Mouse (Mus musculus) kidney, adult 8-10 months (tissue): Measurements from ENCODE around the gene Dmrta2.
A peak's percentile ranks its signal among the peaks of the same experiment; 100 is the strongest.

Source experiments
- DNase-seq, 2 experiments: peaks; one replicate each; pipeline ENCODE4 v3.0.0; 2022

The Dmrta2 gene

DNA sequence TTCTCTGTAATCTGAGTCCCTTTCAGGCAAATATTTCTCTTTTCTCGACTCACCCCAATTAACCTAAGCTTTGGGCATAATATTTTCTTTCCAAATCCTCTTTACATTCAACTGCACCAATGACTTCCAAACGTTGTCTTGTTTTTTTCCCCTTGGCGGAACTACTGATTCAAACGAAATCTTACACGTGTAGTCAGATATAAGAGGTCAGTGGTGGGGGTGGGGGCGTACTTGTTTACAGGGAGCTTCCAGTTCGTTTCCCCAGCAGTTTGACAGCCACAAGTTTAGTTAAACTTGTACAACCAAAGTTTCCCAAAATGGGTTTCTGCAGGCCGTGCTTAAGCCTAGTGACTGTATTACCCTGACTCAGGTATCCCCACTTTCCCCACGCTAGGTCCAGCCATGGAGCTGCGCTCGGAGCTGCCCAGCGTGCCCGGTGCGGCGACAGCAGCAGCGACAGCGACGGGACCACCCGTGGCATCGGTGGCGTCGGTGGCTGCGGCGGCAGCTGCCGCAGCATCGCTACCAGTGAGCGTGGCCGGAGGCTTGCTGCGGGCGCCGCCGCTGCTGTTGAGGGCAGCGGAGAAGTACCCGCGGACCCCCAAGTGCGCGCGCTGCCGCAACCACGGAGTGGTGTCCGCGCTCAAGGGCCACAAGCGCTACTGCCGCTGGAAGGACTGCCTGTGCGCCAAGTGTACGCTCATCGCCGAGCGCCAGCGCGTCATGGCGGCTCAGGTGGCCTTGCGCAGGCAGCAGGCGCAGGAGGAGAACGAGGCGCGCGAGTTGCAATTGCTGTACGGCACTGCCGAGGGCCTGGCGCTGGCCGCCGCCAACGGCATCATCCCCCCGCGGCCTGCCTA is 1.8 kb downstream of the Dmrta2 start:
- no peak for DNase-seq

GRCm38 (mm10) chr4:109980321-109981082 is 2.6 kb downstream of the Dmrta2 start:
- DNase-seq, result no peak

- DNase-seq, result no peak
Observed at GRCm38 (mm10) chr4:109981083-109981870, 3.4 kb downstream of the Dmrta2 start.

- no peak for DNase-seq
Observed at GRCm38 (mm10) chr4:109981871-109982680, 4.2 kb downstream of the Dmrta2 start.

- no peak for DNase-seq
Observed at GRCm38 (mm10) chr4:109982681-109983265, 4.9 kb downstream of the Dmrta2 start.

GRCm38 (mm10) chr4:109983281-109984001 is 5.6 kb downstream of the Dmrta2 start:
- no peak for DNase-seq

- DNase-seq, result no peak
Observed at GRCm38 (mm10) chr4:109984011-109984411, 6.2 kb downstream of the Dmrta2 start.

- DNase-seq, result no peak
Observed at GRCm38 (mm10) chr4:109984496-109985423, 6.9 kb downstream of the Dmrta2 start.

DNA sequence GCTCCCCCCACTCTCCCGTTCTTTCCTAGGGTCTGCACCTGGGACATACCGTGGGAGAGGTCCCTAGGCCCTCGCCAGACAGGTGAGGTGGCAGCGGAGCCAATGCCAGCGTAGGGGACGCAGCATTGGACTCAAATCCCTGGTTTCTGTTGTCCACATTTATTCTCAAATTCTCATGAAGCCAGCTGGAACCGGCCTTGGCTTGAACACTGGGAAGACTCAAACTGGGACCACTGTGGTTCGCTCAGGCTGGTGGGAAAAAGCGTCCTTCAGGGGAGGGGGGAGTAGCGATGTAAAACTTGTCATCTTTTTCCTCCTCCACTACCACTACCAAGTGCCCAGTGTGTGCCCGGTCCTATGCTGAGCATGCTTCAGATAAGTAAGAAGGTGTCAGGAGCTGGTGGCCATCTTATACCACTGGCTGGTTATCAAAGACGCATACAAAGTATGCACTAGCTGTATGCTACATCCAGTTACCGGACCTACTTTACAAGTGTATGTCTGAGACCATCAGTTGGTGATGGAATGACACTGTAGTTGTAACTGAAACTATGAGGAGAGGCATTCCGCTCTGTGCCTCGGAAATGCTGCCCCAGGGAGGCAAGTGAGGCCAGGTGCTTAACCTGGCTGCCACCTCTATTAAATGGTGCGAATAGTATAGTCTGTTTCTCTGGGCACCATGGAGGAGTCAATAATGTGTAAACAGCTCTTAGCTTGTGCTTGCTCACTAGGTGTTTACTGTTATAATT is 7.7 kb downstream of the Dmrta2 start:
- DNase-seq, result no peak

GRCm38 (mm10) chr4:109986301-109986700 is 8.4 kb downstream of the Dmrta2 start:
- DNase-seq, result no peak

GRCm38 (mm10) chr4:109986748-109987355 is 9.0 kb downstream of the Dmrta2 start:
- DNase-seq, result no peak

DNA sequence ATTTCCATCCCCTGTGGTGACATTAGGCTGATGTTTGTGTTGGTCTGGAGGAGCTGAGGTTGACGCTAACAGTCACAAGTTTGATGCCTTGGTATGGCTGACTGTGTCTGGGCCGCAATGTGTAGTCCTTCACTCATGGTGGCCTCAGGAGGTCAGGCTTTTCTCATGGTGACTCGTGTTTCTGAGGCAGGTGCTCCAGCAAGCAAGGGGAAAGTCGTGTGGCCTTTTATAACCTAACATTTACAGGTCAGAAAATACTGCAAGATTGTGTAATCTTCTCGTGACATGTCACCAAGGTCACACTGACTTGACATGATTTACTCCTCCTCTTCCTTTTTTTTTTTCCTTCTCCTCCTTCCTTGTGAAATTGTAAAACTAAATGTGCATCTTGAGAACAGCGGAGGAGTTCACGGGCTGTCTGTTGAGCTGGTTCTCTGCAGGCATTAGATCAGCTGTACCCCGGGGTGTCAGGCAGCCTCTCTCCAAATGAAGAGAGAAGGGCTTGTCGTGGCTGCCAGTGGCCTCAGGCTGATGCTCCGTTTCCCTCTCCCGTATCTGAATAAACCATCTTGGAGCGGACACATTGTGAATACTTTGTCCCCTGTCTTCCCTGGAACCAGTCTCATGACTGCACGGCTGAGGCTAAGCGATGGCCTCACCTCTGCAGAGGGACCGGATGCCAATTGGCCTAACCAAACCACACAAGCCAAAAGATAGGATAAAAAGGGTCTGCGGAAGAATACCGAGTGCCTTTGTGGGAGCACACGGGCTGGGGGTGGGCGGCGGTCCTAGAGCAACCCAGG is 9.9 kb downstream of the Dmrta2 start:
- no peak for DNase-seq

GRCm38 (mm10) chr4:109988411-109988810 is 10.6 kb downstream of the Dmrta2 start:
- no peak for DNase-seq

GRCm38 (mm10) chr4:109989213-109989612 is 11.4 kb downstream of the Dmrta2 start:
- DNase-seq, result no peak

- DNase-seq, result no peak
Observed at GRCm38 (mm10) chr4:110006044-110006443, 28.2 kb downstream of the Dmrta2 start.

- DNase-seq, result no peak
Observed at GRCm38 (mm10) chr4:110019145-110019544, 41.3 kb downstream of the Dmrta2 start.

GRCm38 (mm10) chr4:110020255-110020654 is 42.4 kb downstream of the Dmrta2 start:
- DNase-seq, result peak; percentile 15 to 76
